Mouse (Mus musculus) spleen, adult 2 months (tissue): Measurements from ENCODE around the gene Nmrk2.

Experiments
- CTCF ChIP-seq: fragments of 200-500 bp; IDR thresholded peaks from 2 replicates; pipeline ENCODE4 v1.5.1; 2011; ENCODE audit warnings: mild to moderate bottlenecking, inconsistent platforms; ENCODE audit not compliant: insufficient read depth, insufficient read length, insufficient replicate concordance; ENCODE audit errors: extremely low read depth
- POLR2A ChIP-seq: fragments of 200-500 bp; IDR thresholded peaks from 2 replicates; pipeline ENCODE4 v1.6.1; 2011; ENCODE audit warnings: low read depth, low read length, inconsistent platforms

- peak; percentile 95 for TF ChIP-seq CTCF
- no peak for TF ChIP-seq POLR2A
Measured at GRCm38 (mm10) chr10:81244595-81244994, 42.7 kb upstream of the Nmrk2 start.
